Mouse (Mus musculus) lung, postnatal 0 days (tissue): ENCODE measurements around the gene Fmo1. TPM values are rescaled to one million over a fixed set of nuclear protein-coding genes. Genes with fewer than 3 reads are reported as not detected.

Experiments
- ATAC-seq: fragments of 200-750 bp; cut with Nextera tagmentation; 2 replicates; pipeline ENCODE4 v1.8.0; 2017; ENCODE audit warnings: moderate library complexity
- DNase-seq: peaks from one replicate; pipeline ENCODE4 v3.0.0-alpha.2; 2016; ENCODE audit warnings: low spot score
- H3K27ac ChIP-seq: fragments of 300-500 bp; sonication (generic); 2 replicates; pipeline ENCODE4 v1.5.1; 2014; ENCODE audit warnings: antibody characterized with exemption, mild to moderate bottlenecking, low read length, mixed read lengths
- H3K27me3 ChIP-seq: fragments of 300-500 bp; sonication (generic); replicated peaks from 2 replicates; pipeline ENCODE4 v1.6.1; 2014; ENCODE audit warnings: low read length, mixed read lengths; ENCODE audit not compliant: insufficient read depth
- H3K36me3 ChIP-seq: fragments of 300-500 bp; sonication (generic); 2 replicates; pipeline ENCODE4 v1.6.1; 2014; ENCODE audit warnings: low read length, mixed read lengths; ENCODE audit not compliant: insufficient read depth
- H3K4me1 ChIP-seq: fragments of 300-500 bp; sonication (generic); 2 replicates; pipeline ENCODE4 v1.6.1; 2014; ENCODE audit warnings: antibody characterized with exemption, low read depth, low read length, mixed read lengths; ENCODE audit not compliant: insufficient read depth
- H3K4me2 ChIP-seq: fragments of 300-500 bp; sonication (generic); replicated peaks from 2 replicates; pipeline ENCODE4 v1.6.1; 2014; ENCODE audit warnings: low read depth, mild to moderate bottlenecking, low read length, moderate library complexity, mixed read lengths
- H3K4me3 ChIP-seq: fragments of 300-500 bp; sonication (generic); 2 replicates; pipeline ENCODE4 v1.5.1; 2014; ENCODE audit warnings: low read depth, low read length
- H3K9ac ChIP-seq: fragments of 300-500 bp; sonication (generic); replicated peaks from 2 replicates; pipeline ENCODE4 v1.6.1; 2014; ENCODE audit warnings: low read depth, mild to moderate bottlenecking
- H3K9me3 ChIP-seq: fragments of 300-500 bp; sonication (generic); 2 replicates; pipeline ENCODE4 v1.6.1; 2016; ENCODE audit warnings: low read length, mixed read lengths
- CTCF ChIP-seq: IDR thresholded peaks from 2 replicates; pipeline ENCODE4 v1.5.1; 2016; ENCODE audit warnings: antibody characterized with exemption, mild to moderate bottlenecking
- EP300 ChIP-seq: IDR thresholded peaks from 2 replicates; pipeline ENCODE4 v1.6.1; 2016; ENCODE audit warnings: antibody characterized with exemption, mild to moderate bottlenecking, control low read depth
- WGBS: fragments of 180-500 bp; shearing (Covaris S2); extraction: QIAGEN DNeasy Blood & Tissue Kit; methylation state at CpG from one replicate; pipeline ENCODE4 v1.1.7; 2014; 5-methylcytosine and 5-hydroxymethylcytosine counted together
- polyA plus RNA-seq: library from polyadenylated mRNA; unstranded; fragments of >200 nt; fragmentation: Nextera tagmentation; extraction: Ambion mirVana; gene quantifications from 2 replicates; pipeline ENCODE4 v1.2.1, GENCODE M21; 2015

Gene Fmo1
- polyA plus RNA-seq, 1 experiment from 2014 or later, result 86.4 TPM

- H3K9me3 ChIP-seq, result no peaks in the 10 kb centered on the region
- peak overlapping the region; percentile 25 for H3K4me3 ChIP-seq
- H3K36me3 ChIP-seq, result no peaks in the 10 kb centered on the region
- TF ChIP-seq EP300 (no peak), CTCF (no peak)
- no peak for DNase-seq
- peak overlapping the region; percentile 51 for H3K4me2 ChIP-seq
- ATAC-seq, result no peak
- H3K4me1 ChIP-seq, result 0 out of 2 replicates have a peak, but pooled peaks cover 7% of the 10 kb centered on the region
- WGBS, result 55% methylated on average over 12 of the region's 12 CpGs
- H3K9ac ChIP-seq, result no peak overlapping the region
- no peaks in the 10 kb centered on the region for H3K27me3 ChIP-seq
- 0 out of 2 replicates have a peak overlapping the region, but pooled peaks have one; percentile 21 for H3K27ac ChIP-seq
These were observed 7.7 kb downstream of the Fmo1 start for GRCm38 (mm10) chr1:162858748-162859130.

- H3K27ac ChIP-seq, result no peak overlapping the region
These were observed 8.4 kb downstream of the Fmo1 start for GRCm38 (mm10) chr1:162857766-162858747.

GRCm38 (mm10) chr1:162853812-162854482, 12.5 kb downstream of the Fmo1 start:
- H3K27ac ChIP-seq, result no peak overlapping the region
- H3K27me3 ChIP-seq, result no peaks in the 10 kb centered on the region
- no peaks in the 10 kb centered on the region for H3K36me3 ChIP-seq
- TF ChIP-seq EP300, result no peak
- 31% methylated on average over 3 of the region's 3 CpGs for WGBS
- no peak overlapping the region for H3K4me2 ChIP-seq
- H3K4me1 ChIP-seq, result no peaks in the 10 kb centered on the region; the same call in 1 of the 2 replicates
- DNase-seq (no peak), ATAC-seq (no peak)
- H3K9me3 ChIP-seq, result no peaks in the 10 kb centered on the region
- H3K4me3 ChIP-seq, result no peak overlapping the region
- H3K9ac ChIP-seq, result no peak overlapping the region

More at GRCm38 (mm10) chr1:162857766-162858747, 8.4 kb downstream of the Fmo1 start:
- no peaks in the 10 kb centered on the region for H3K36me3 ChIP-seq
- DNase-seq (no peak), ATAC-seq (no peak)
- no peak overlapping the region for H3K9ac ChIP-seq
- WGBS, result 61% methylated on average over 17 of the region's 18 CpGs
- H3K4me1 ChIP-seq, result peaks cover 7% of the 10 kb centered on the region; the same call in 1 of the 2 replicates
- no peaks in the 10 kb centered on the region for H3K27me3 ChIP-seq
- TF ChIP-seq EP300 (no peak), CTCF (no peak)
- no peaks in the 10 kb centered on the region for H3K9me3 ChIP-seq
- H3K4me3 ChIP-seq, result peak overlapping the region; percentile 25; the same call in 1 of the 2 replicates
- H3K4me2 ChIP-seq, result peak overlapping the region; percentile 51

- 97% methylated on average over 6 of the region's 6 CpGs for WGBS
- DNase-seq, result no peak
- H3K9ac ChIP-seq, result no peak overlapping the region
- no peaks in the 10 kb centered on the region for H3K36me3 ChIP-seq
- TF ChIP-seq CTCF (no peak), EP300 (no peak)
- H3K9me3 ChIP-seq, result no peaks in the 10 kb centered on the region
- no peak for ATAC-seq
- no peaks in the 10 kb centered on the region for H3K27me3 ChIP-seq
- no peak overlapping the region for H3K4me3 ChIP-seq
- H3K4me1 ChIP-seq, result no peaks in the 10 kb centered on the region
- H3K27ac ChIP-seq, result no peak overlapping the region
- no peak overlapping the region for H3K4me2 ChIP-seq
These were observed 18.9 kb downstream of the Fmo1 start for GRCm38 (mm10) chr1:162847554-162847953.

- DNase-seq (no peak), ATAC-seq (no peak)
- H3K4me2 ChIP-seq, result no peak overlapping the region
- H3K9me3 ChIP-seq, result no peaks in the 10 kb centered on the region
- WGBS, result 87% methylated on average over 9 of the region's 9 CpGs
- no peak overlapping the region for H3K4me3 ChIP-seq
- H3K36me3 ChIP-seq, result peaks cover 2% of the 10 kb centered on the region; the same call in 1 of the 2 replicates
- no peaks in the 10 kb centered on the region for H3K4me1 ChIP-seq
- no peak overlapping the region for H3K27ac ChIP-seq
- TF ChIP-seq CTCF, result no peak
- no peak for TF ChIP-seq EP300
- H3K27me3 ChIP-seq, result no peaks in the 10 kb centered on the region
- no peak overlapping the region for H3K9ac ChIP-seq
These were observed 26.2 kb downstream of the Fmo1 start for GRCm38 (mm10) chr1:162840211-162840610.

- Histone ChIP-seq H3K36me3 (peaks cover 2% of the 10 kb centered on the region; the same call in 1 of the 2 replicates), H3K9ac (no peak overlapping the region), H3K4me2 (no peak overlapping the region), H3K27me3 (no peaks in the 10 kb centered on the region), H3K4me3 (no peak overlapping the region), H3K4me1 (no peaks in the 10 kb centered on the region), H3K27ac (no peak overlapping the region), H3K9me3 (no peaks in the 10 kb centered on the region)
- TF ChIP-seq EP300, result no peak
- WGBS, result 89% methylated on average over 6 of the region's 6 CpGs
- no peak for DNase-seq
- ATAC-seq, result no peak
These were observed 27.4 kb downstream of the Fmo1 start for GRCm38 (mm10) chr1:162838976-162839375.
